Mouse (Mus musculus) cerebellum, adult 2 months (tissue): Measurements from ENCODE around the gene Srp68. TPM values are rescaled to one million over a fixed set of nuclear protein-coding genes. Genes with fewer than 3 reads are reported as not detected.

Experiments used
- DNase-seq, 2 experiments: peaks; one replicate each; pipeline ENCODE4 v3.0.0; 2021
- H3K27ac ChIP-seq: fragments of 200-500 bp; 2 replicates; pipeline ENCODE4 v1.5.1; 2012; ENCODE audit warnings: low read length, control low read depth, inconsistent platforms; ENCODE audit not compliant: insufficient read depth
- H3K27me3 ChIP-seq: fragments of 200-500 bp; 2 replicates; pipeline ENCODE4 v1.6.1; 2012; ENCODE audit warnings: inconsistent platforms, mild to moderate bottlenecking, low read length, moderate library complexity; ENCODE audit not compliant: control insufficient read depth, insufficient read depth
- H3K4me1 ChIP-seq: fragments of 200-500 bp; 2 replicates; pipeline ENCODE4 v1.6.1; 2011; ENCODE audit warnings: low read length; ENCODE audit not compliant: control insufficient read depth, insufficient read depth
- H3K4me3 ChIP-seq: fragments of 200-500 bp; replicated peaks from 2 replicates; pipeline ENCODE3; 2011; ENCODE audit warnings: mild to moderate bottlenecking, low read depth, low read length, control low read depth; ENCODE audit not compliant: insufficient read depth
- CTCF ChIP-seq: fragments of 200-500 bp; IDR thresholded peaks from 2 replicates; pipeline ENCODE4 v1.5.1; 2011; ENCODE audit warnings: low read depth, mild to moderate bottlenecking, control low read depth, low read length, moderate library complexity, borderline replicate concordance; ENCODE audit not compliant: insufficient read depth
- POLR2A ChIP-seq: fragments of 200-500 bp; IDR thresholded peaks from 2 replicates; pipeline ENCODE4 v1.6.1; 2011; ENCODE audit warnings: low read length, control low read depth, borderline replicate concordance; ENCODE audit not compliant: insufficient read depth
- WGBS: fragments of 180-500 bp; shearing (Covaris S2); methylation state at CpG from one replicate; pipeline ENCODE4 v1.1.7; 2018; 5-methylcytosine and 5-hydroxymethylcytosine counted together
- polyA plus RNA-seq: library from polyadenylated mRNA; depleted of rRNA; stranded (reverse); fragments of >200 nt; gene quantifications from 2 replicates; pipeline ENCODE4 v1.2.3, GENCODE M21; 2012

The Srp68 gene
- polyA plus RNA-seq, 1 experiment, result 79.2 TPM

- H3K27ac ChIP-seq, result no peak overlapping the region
- no peaks in the 10 kb centered on the region for H3K4me1 ChIP-seq
- H3K4me3 ChIP-seq, result no peak overlapping the region
- DNase-seq, result no peak
- 80% methylated on average over 8 of the region's 8 CpGs for WGBS
- no peaks in the 10 kb centered on the region for H3K27me3 ChIP-seq
- TF ChIP-seq POLR2A (no peak), CTCF (no peak)
Observed at GRCm38 (mm10) chr11:116209257-116209656, 64.8 kb downstream of the Srp68 start.

GRCm38 (mm10) chr11:116208660-116209059, 65.4 kb downstream of the Srp68 start:
- WGBS, result 83% methylated on average over 3 of the region's 3 CpGs
- no peak for DNase-seq
- Histone ChIP-seq H3K27me3 (no peaks in the 10 kb centered on the region), H3K27ac (no peak overlapping the region), H3K4me3 (no peak overlapping the region), H3K4me1 (no peaks in the 10 kb centered on the region)
- TF ChIP-seq POLR2A, result no peak
- no peak for TF ChIP-seq CTCF

GRCm38 (mm10) chr11:116206678-116207077, 67.3 kb downstream of the Srp68 start:
- H3K4me1 ChIP-seq, result no peaks in the 10 kb centered on the region
- H3K27ac ChIP-seq, result no peak overlapping the region
- TF ChIP-seq POLR2A, result no peak
- no peak for TF ChIP-seq CTCF
- DNase-seq, result no peak
- H3K4me3 ChIP-seq, result no peak overlapping the region
- WGBS, result 59% methylated on average over 4 of the region's 4 CpGs
- no peaks in the 10 kb centered on the region for H3K27me3 ChIP-seq

- TF ChIP-seq CTCF (no peak), POLR2A (no peak)
- H3K4me1 ChIP-seq, result no peaks in the 10 kb centered on the region
- H3K27ac ChIP-seq, result no peak overlapping the region
- H3K27me3 ChIP-seq, result no peaks in the 10 kb centered on the region
- H3K4me3 ChIP-seq, result no peak overlapping the region
- WGBS, result 95% methylated on average over 3 of the region's 3 CpGs
- DNase-seq, result no peak
Observed at GRCm38 (mm10) chr11:116203150-116203549, 70.9 kb downstream of the Srp68 start.

- WGBS, result 99% methylated on average over 2 of the region's 2 CpGs
- Histone ChIP-seq H3K4me3 (no peak overlapping the region), H3K27ac (no peak overlapping the region), H3K27me3 (no peaks in the 10 kb centered on the region), H3K4me1 (no peaks in the 10 kb centered on the region; the same call in 1 of the 2 replicates)
- no peak for TF ChIP-seq CTCF
- TF ChIP-seq POLR2A, result no peak
- DNase-seq, result no peak
Observed at GRCm38 (mm10) chr11:116201151-116201550, 72.9 kb downstream of the Srp68 start.

GRCm38 (mm10) chr11:116198639-116199531, 75.1 kb downstream of the Srp68 start, which contains the start of the genes Ten1 and Acox1:
TSS of gene Ten1 (plus strand) at chr11:116198855.
TSS of gene Acox1 (minus strand) at chr11:116199045.
- no peaks in the 10 kb centered on the region for H3K27me3 ChIP-seq
- H3K4me1 ChIP-seq, result no peaks in the 10 kb centered on the region; the same call in 1 of the 2 replicates
- H3K27ac ChIP-seq, result peak within 1 kb of the TSS; percentile 95
- under 1% methylated on average over 62 of the region's 62 CpGs for whole genome bisulfite sequencing
- peak; percentile 84 for TF ChIP-seq POLR2A
- TF ChIP-seq CTCF, result no peak
- peak; percentile 96 to 99 for DNase-seq
- H3K4me3 ChIP-seq, result peak within 1 kb of the TSS; percentile 83

- Histone ChIP-seq H3K4me3 (peak overlapping the region; percentile 83), H3K27me3 (no peaks in the 10 kb centered on the region), H3K27ac (peak overlapping the region; percentile 58), H3K4me1 (no peaks in the 10 kb centered on the region; the same call in 1 of the 2 replicates)
- no peak for TF ChIP-seq POLR2A
- TF ChIP-seq CTCF, result no peak
- DNase-seq, result no peak
- WGBS, result 14% methylated on average over 13 of the region's 13 CpGs
Observed at GRCm38 (mm10) chr11:116198132-116198531, 75.9 kb downstream of the Srp68 start.

GRCm38 (mm10) chr11:116197584-116197906, 76.5 kb downstream of the Srp68 start:
- Histone ChIP-seq H3K4me1 (no peaks in the 10 kb centered on the region; the same call in 1 of the 2 replicates), H3K27ac (no peak overlapping the region), H3K27me3 (no peaks in the 10 kb centered on the region), H3K4me3 (peak overlapping the region; percentile 15)
- 80% methylated on average over 6 of the region's 6 CpGs for WGBS
- no peak for DNase-seq
- TF ChIP-seq POLR2A, result no peak
- TF ChIP-seq CTCF, result no peak
